Mouse (Mus musculus): ENCODE results near the gene Tmem72. TPM values are rescaled to one million over a fixed set of nuclear protein-coding genes. Genes with fewer than 3 reads are reported as not detected.

Gene Tmem72
- polyA plus RNA-seq (2014; fragmentation: Nextera tagmentation; extraction: Ambion mirVana) = 1.5 and 3.1 TPM in 2 replicates

GRCm38 (mm10) chr6:116716666-116717065 is at the start of gene Tmem72:
Gene Tmem72, minus strand, starts transcription at chr6:116716913.
- 78% methylated on average over 8 of the region's 8 CpGs for WGBS

DNA sequence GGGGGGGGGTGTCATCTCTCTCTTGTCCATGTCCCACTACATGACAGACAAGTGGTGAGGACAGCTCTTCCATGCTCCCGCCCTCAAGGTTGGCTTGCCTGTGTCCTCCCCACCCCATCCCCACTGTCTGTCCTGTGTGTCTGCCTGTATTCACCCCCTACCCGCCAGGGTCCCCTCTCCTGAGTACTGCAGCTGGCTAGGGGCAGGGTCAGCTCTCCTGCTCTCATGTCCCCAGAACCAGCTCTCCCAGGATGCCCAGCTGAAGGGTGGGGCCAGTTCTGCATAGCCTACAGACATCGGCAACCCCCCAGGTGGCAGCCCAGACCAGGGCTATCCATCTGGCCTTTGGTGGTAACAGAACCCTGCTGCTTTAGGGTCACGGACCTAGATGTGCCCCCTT is 47.8 kb upstream of the Tmem72 start:
- ATAC-seq (ENCODE audit: low FRiP score) = no peak
- H3K4me3 ChIP-seq (replicated peaks; ENCODE audit: low read length) = no peak overlapping the region

More at GRCm38 (mm10) chr6:116716666-116717065, at the start of gene Tmem72:
- ATAC-seq (ENCODE audit: low FRiP score) = no peak
- no peak within 1 kb of the TSS for H3K27ac ChIP-seq
- no peaks in the 10 kb centered on the region for H3K9me3 ChIP-seq (ENCODE audit: control insufficient read depth, low read length)
- H3K4me3 ChIP-seq (replicated peaks; ENCODE audit: low read length) = no peak within 1 kb of the TSS
- no peak within 1 kb of the TSS for H3K9ac ChIP-seq
- no peaks in the 10 kb centered on the region for H3K27me3 ChIP-seq (ENCODE audit: control insufficient read depth, insufficient read depth, low read length)
- no peak for DNase-seq (ENCODE audit: low spot score)
- H3K4me2 ChIP-seq (replicated peaks) = no peak within 1 kb of the TSS
- no peaks in the 10 kb centered on the region for H3K36me3 ChIP-seq (replicated peaks; ENCODE audit: control insufficient read depth, insufficient read depth)
- no peaks in the 10 kb centered on the region for H3K4me1 ChIP-seq (replicated peaks; ENCODE audit: control insufficient read depth, insufficient read depth, low read length)

GRCm38 (mm10) chr6:116762333-116762732 is 45.6 kb upstream of the Tmem72 start:
- WGBS = 21% methylated on average over 3 of the region's 3 CpGs
- DNase-seq (ENCODE audit: low spot score) (peak; percentile 29), ATAC-seq (ENCODE audit: low FRiP score) (0 out of 2 replicates have a peak, but pooled peaks have one; percentile 43)
- Histone ChIP-seq H3K27me3 (ENCODE audit: control insufficient read depth, insufficient read depth, low read length) (no peaks in the 10 kb centered on the region), H3K4me1 (replicated peaks; ENCODE audit: control insufficient read depth, insufficient read depth, low read length) (no peaks in the 10 kb centered on the region), H3K27ac (no peak overlapping the region), H3K4me2 (replicated peaks) (no peak overlapping the region), H3K9ac (no peak overlapping the region), H3K9me3 (ENCODE audit: control insufficient read depth, low read length) (no peaks in the 10 kb centered on the region), H3K4me3 (replicated peaks; ENCODE audit: low read length) (no peak overlapping the region), H3K36me3 (replicated peaks; ENCODE audit: control insufficient read depth, insufficient read depth) (no peaks in the 10 kb centered on the region)

More for the DNA sequence above, 47.8 kb upstream of the Tmem72 start:
- Histone ChIP-seq H3K27me3 (ENCODE audit: control insufficient read depth, insufficient read depth, low read length) (no peaks in the 10 kb centered on the region), H3K36me3 (replicated peaks; ENCODE audit: control insufficient read depth, insufficient read depth) (no peaks in the 10 kb centered on the region), H3K9ac (no peak overlapping the region), H3K27ac (no peak overlapping the region), H3K4me1 (replicated peaks; ENCODE audit: control insufficient read depth, insufficient read depth, low read length) (no peaks in the 10 kb centered on the region), H3K4me2 (replicated peaks) (no peak overlapping the region), H3K9me3 (ENCODE audit: control insufficient read depth, low read length) (no peaks in the 10 kb centered on the region)
- WGBS = 82% methylated on average over 4 of the region's 4 CpGs
- DNase-seq (ENCODE audit: low spot score) = no peak

DNA sequence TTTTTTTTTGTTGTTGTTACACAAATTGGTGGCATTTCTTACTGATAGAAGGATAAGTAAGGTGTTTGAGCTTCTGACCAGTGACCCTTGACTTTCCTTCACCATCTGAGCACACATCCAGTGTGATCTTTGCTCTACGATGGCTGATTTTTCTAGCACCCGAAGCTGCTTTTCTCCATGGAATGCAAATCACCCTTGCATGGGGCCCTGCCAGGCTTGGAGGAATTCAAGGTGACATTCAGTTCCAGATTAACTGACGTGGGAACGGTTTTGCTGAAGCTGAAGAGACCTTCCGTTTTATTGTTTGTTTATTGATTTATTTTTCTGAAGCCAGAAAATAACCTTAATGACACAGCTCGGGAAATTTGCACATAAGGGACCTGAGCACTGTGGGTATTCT is 43.5 kb upstream of the Tmem72 start:
- H3K9me3 ChIP-seq (ENCODE audit: control insufficient read depth, low read length) = no peaks in the 10 kb centered on the region
- no peak for ATAC-seq (ENCODE audit: low FRiP score)
- no peak overlapping the region for H3K4me3 ChIP-seq (replicated peaks; ENCODE audit: low read length)
- no peak overlapping the region for H3K9ac ChIP-seq
- no peak overlapping the region for H3K27ac ChIP-seq
- DNase-seq (ENCODE audit: low spot score) = no peak
- no peaks in the 10 kb centered on the region for H3K27me3 ChIP-seq (ENCODE audit: control insufficient read depth, insufficient read depth, low read length)
- no peaks in the 10 kb centered on the region for H3K36me3 ChIP-seq (replicated peaks; ENCODE audit: control insufficient read depth, insufficient read depth)
- WGBS = 76% methylated on average over 6 of the region's 6 CpGs
- no peaks in the 10 kb centered on the region for H3K4me1 ChIP-seq (replicated peaks; ENCODE audit: control insufficient read depth, insufficient read depth, low read length)
- H3K4me2 ChIP-seq (replicated peaks) = no peak overlapping the region

DNA sequence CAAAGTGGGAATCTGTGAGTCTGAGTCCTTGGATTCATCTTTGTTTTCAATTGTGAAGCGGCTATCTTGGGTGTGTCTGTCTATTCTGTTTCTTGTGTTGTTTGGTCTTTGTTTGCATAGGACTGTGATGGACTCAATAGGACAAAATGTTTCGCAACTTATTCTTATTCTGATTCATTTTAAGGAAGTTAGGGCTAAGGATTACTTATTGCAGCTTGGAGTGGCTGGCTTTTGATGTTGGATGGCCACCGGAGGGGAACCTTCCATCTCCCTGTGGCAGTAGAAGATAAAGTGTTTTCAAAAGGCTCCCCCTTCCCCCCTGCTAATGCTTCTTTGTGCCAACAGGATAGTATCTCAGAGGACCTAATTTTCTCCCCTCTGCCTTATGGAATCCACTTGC is 39.7 kb upstream of the Tmem72 start:
- H3K4me2 ChIP-seq (replicated peaks) = no peak overlapping the region
- no peak overlapping the region for H3K27ac ChIP-seq
- no peaks in the 10 kb centered on the region for H3K27me3 ChIP-seq (ENCODE audit: control insufficient read depth, insufficient read depth, low read length)
- 86% methylated on average over 3 of the region's 3 CpGs for WGBS
- ATAC-seq (ENCODE audit: low FRiP score) (no peak), DNase-seq (ENCODE audit: low spot score) (no peak)
- no peak overlapping the region for H3K9ac ChIP-seq
- H3K4me3 ChIP-seq (replicated peaks; ENCODE audit: low read length) = no peak overlapping the region
- no peaks in the 10 kb centered on the region for H3K9me3 ChIP-seq (ENCODE audit: control insufficient read depth, low read length)
- no peaks in the 10 kb centered on the region for H3K4me1 ChIP-seq (replicated peaks; ENCODE audit: control insufficient read depth, insufficient read depth, low read length)
- H3K36me3 ChIP-seq (replicated peaks; ENCODE audit: control insufficient read depth, insufficient read depth) = no peaks in the 10 kb centered on the region

GRCm38 (mm10) chr6:116738046-116738445 is 21.3 kb upstream of the Tmem72 start:
- WGBS = 90% methylated on average over 2 of the region's 2 CpGs
- Histone ChIP-seq H3K27ac (no peak overlapping the region), H3K36me3 (replicated peaks; ENCODE audit: control insufficient read depth, insufficient read depth) (no peaks in the 10 kb centered on the region), H3K4me2 (replicated peaks) (no peak overlapping the region), H3K4me1 (replicated peaks; ENCODE audit: control insufficient read depth, insufficient read depth, low read length) (no peaks in the 10 kb centered on the region), H3K27me3 (ENCODE audit: control insufficient read depth, insufficient read depth, low read length) (no peaks in the 10 kb centered on the region), H3K4me3 (replicated peaks; ENCODE audit: low read length) (no peak overlapping the region), H3K9ac (no peak overlapping the region), H3K9me3 (ENCODE audit: control insufficient read depth, low read length) (no peaks in the 10 kb centered on the region)
- ATAC-seq (ENCODE audit: low FRiP score) (no peak), DNase-seq (ENCODE audit: low spot score) (no peak)

DNA sequence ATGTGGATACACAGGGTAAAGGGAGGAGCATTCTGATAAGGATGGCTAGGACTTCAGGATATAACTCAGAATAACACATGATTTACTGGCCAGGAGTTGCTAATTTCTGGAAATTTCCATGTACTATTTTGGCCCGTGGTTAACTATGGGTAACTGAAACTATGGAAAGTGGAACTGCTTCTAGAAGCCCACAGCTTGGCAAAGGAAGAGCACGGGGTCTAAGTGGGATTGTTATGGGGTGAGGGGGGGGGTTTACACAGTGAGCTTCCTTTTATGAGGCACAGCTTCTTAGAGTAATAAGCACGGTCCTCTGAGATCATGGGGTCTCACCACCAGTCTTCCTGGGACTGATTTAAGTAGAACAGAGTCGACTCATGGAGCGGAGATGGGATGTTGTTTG is 18.6 kb upstream of the Tmem72 start:
- ATAC-seq (ENCODE audit: low FRiP score) (no peak), DNase-seq (ENCODE audit: low spot score) (no peak)
- Histone ChIP-seq H3K4me3 (replicated peaks; ENCODE audit: low read length) (no peak overlapping the region), H3K4me1 (replicated peaks; ENCODE audit: control insufficient read depth, insufficient read depth, low read length) (no peaks in the 10 kb centered on the region), H3K27ac (no peak overlapping the region), H3K36me3 (replicated peaks; ENCODE audit: control insufficient read depth, insufficient read depth) (no peaks in the 10 kb centered on the region), H3K9ac (no peak overlapping the region), H3K9me3 (ENCODE audit: control insufficient read depth, low read length) (no peaks in the 10 kb centered on the region), H3K4me2 (replicated peaks) (no peak overlapping the region), H3K27me3 (ENCODE audit: control insufficient read depth, insufficient read depth, low read length) (no peaks in the 10 kb centered on the region)
- WGBS = 90% methylated on average over 5 of the region's 5 CpGs

- no peaks in the 10 kb centered on the region for H3K36me3 ChIP-seq (replicated peaks; ENCODE audit: control insufficient read depth, insufficient read depth)
- no peak overlapping the region for H3K9ac ChIP-seq
- ATAC-seq (ENCODE audit: low FRiP score) = no peak
- no peak overlapping the region for H3K4me3 ChIP-seq (replicated peaks; ENCODE audit: low read length)
- H3K4me2 ChIP-seq (replicated peaks) = no peak overlapping the region
- no peak overlapping the region for H3K27ac ChIP-seq
- no peaks in the 10 kb centered on the region for H3K4me1 ChIP-seq (replicated peaks; ENCODE audit: control insufficient read depth, insufficient read depth, low read length)
- no peaks in the 10 kb centered on the region for H3K27me3 ChIP-seq (ENCODE audit: control insufficient read depth, insufficient read depth, low read length)
- no peaks in the 10 kb centered on the region for H3K9me3 ChIP-seq (ENCODE audit: control insufficient read depth, low read length)
- WGBS = 76% methylated on average over 4 of the region's 4 CpGs
- no peak for DNase-seq (ENCODE audit: low spot score)
Measured at GRCm38 (mm10) chr6:116733577-116733976, 16.9 kb upstream of the Tmem72 start.

DNA sequence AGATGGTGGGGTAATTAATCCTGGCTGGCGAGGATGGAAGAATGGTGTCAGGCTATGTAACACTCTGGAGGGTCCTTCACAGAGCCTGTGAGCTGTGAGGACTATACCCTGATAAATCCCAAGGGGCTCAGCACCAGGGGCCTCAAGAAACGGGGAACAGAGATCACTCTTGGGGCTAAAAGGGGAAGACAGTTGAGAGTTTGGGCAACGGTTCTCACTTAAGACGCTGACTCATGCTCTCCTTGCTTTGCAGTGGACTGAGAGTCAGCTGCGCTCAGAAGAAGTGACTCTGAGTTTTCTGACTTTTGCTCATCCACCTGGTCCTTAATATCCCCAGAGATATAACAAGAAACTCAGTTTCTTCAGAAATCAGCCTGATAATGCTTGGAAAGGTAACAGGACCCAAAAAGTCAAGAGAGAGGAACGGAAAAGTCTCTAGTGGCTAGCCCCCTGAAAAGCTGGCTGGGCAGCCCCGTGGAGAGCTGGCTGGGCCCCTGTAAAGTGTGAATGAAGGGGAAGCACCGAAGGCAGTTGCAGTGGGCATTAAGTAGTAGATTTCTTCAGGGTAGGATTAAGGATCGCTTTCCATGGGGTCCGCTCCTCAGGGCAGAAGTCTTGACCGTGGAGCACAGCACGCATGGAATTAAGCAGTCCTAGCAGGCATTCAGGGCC is 7.9 kb upstream of the Tmem72 start:
- Histone ChIP-seq H3K9me3 (ENCODE audit: control insufficient read depth, low read length) (no peaks in the 10 kb centered on the region), H3K4me3 (replicated peaks; ENCODE audit: low read length) (no peak overlapping the region), H3K9ac (no peak overlapping the region), H3K36me3 (replicated peaks; ENCODE audit: control insufficient read depth, insufficient read depth) (no peaks in the 10 kb centered on the region), H3K27me3 (ENCODE audit: control insufficient read depth, insufficient read depth, low read length) (no peaks in the 10 kb centered on the region), H3K27ac (no peak overlapping the region), H3K4me1 (replicated peaks; ENCODE audit: control insufficient read depth, insufficient read depth, low read length) (no peaks in the 10 kb centered on the region), H3K4me2 (replicated peaks) (no peak overlapping the region)
- ATAC-seq (ENCODE audit: low FRiP score) = no peak
- WGBS = 83% methylated on average over 12 of the region's 12 CpGs
- DNase-seq (ENCODE audit: low spot score) = no peak

DNA sequence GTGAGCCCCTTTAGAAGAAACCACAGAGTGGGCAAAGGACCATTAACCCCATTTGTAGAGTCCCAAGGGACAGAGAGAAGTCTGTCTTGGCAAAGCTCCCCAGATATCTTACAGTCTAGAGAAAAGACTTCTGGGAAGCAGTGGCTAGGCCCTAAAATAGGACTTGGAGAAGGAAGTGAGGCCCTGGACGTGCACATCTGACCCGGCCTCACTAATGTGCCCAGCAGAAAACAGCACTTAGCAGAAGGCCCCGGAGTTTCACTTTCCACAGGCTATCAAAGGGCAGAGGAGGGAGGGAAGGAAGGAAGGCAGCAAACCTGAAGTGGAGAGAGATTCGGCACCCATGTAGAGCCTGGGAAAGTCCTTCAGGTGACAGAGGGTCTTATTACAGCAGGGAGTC is 2.2 kb upstream of the Tmem72 start:
- H3K9ac ChIP-seq = no peak overlapping the region
- 82% methylated on average over 4 of the region's 4 CpGs for WGBS

More for the DNA sequence above, 2.2 kb upstream of the Tmem72 start:
- Histone ChIP-seq H3K27ac (no peak overlapping the region), H3K4me2 (replicated peaks) (no peak overlapping the region), H3K4me1 (replicated peaks; ENCODE audit: control insufficient read depth, insufficient read depth, low read length) (no peaks in the 10 kb centered on the region), H3K9me3 (ENCODE audit: control insufficient read depth, low read length) (no peaks in the 10 kb centered on the region), H3K4me3 (replicated peaks; ENCODE audit: low read length) (no peak overlapping the region), H3K27me3 (ENCODE audit: control insufficient read depth, insufficient read depth, low read length) (no peaks in the 10 kb centered on the region), H3K36me3 (replicated peaks; ENCODE audit: control insufficient read depth, insufficient read depth) (no peaks in the 10 kb centered on the region)
- DNase-seq (ENCODE audit: low spot score) (no peak), ATAC-seq (ENCODE audit: low FRiP score) (no peak)

Data from hindbrain, embryonic 14.5 days (tissue).